Mouse (Mus musculus) adrenal gland, adult 18-20 months (tissue): ENCODE measurements at regions not wholly inside any gene's neighbourhood (a gene's known extent, or its start where the extent isn't known, plus 50 kb on each side); places are given as distances from the start of the nearest gene placed in this dataset.

ENCODE experiments used
- DNase-seq, 2 experiments: peaks; one replicate each; pipeline ENCODE4 v3.0.0; 2021 to 2022; ENCODE audit warnings: low spot score in 2 of 2

DNA sequence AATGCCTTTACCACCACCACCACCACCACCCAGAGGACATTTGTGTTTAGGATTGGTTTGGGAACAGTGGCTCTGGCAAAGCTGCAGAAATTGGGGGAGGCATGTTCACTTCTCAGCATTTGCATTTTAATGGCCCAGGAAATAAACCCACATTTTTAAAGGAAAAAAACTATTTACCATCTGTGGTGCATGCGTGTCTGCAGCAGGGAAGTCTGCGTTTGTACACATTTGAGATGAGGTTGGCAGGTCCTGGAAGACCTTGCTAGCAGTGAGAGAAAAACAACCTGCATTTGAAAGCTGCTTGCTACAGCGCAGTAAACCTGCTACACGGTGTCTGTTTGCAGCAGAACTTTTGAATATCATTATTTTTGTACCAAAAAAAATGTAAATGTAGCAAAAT is 100.1 kb upstream of the Nampt start:
- no peak for DNase-seq

DNA sequence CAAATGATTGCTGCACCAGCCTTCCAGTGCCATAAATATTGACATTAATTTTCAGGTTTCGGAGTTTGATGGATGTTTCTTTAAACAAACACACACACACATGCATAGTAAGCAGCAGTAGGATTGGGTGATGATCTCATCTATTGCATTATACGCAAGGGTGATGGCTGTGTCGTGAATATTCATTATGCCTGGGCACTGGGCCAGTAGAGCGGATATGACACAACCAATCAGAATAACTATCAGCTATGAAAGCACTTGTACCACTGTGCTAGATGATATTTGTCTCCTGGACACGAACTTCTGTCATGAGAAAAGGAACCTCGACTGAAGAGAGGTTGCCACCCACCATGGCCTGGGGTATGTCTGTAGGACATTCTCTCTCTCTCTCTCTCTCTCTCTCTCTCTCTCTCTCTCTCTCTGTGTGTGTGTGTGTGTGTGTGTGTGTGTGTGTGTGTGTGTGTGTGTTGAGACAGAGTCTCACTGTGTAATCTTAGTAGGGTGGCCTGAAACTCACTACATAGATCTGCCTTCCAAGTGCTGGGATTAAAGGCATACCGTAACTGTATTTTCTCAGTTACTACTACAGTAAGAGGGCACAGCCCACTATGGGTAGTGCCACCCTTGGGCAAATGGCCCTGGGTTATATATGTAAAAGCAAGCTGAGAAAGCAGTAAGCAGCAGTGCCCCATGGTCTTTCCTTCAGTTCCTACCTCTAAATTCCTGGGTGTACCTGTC is 94.7 kb upstream of the Nampt start:
- DNase-seq: no peak

DNA sequence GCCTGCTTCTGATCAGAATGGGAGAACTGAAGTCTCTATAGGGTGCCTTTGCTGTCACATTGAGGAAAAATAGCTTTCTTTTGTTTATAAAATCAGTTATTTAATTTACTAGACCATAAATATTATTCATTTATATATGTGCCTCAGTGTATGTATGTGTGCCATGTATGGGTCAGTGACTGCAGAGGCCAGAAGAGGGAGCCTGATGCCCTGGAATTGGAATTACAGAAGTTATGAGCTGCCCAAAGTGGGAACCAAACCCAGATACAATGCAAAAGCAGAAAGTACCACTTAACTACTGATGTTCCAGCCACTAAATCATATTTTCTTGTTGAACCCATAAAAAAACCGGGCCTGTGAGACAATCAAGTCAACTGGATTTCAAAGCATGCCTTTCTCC is 91.8 kb upstream of the Nampt start:
- DNase-seq: no peak

DNA sequence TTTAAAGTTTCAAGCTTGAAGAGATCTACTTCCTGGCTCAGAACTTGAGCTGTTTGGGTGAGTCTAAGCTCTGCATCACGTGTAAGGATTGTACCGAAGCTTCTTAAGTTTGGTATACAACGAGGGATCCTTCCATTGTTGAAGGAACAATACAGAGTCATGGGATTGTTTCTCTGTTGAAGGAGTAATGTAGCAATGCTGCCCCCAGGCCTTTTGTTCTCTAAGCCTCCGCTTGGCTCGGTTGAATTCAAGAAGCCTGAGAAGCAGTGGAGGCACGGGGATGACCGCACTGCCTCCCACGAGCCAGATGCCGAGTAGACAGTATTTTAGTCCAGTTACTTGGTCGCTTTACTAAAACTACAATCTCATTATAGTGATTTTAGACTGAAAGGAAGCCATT is 90.9 kb upstream of the Nampt start:
- DNase-seq: no peak

DNA sequence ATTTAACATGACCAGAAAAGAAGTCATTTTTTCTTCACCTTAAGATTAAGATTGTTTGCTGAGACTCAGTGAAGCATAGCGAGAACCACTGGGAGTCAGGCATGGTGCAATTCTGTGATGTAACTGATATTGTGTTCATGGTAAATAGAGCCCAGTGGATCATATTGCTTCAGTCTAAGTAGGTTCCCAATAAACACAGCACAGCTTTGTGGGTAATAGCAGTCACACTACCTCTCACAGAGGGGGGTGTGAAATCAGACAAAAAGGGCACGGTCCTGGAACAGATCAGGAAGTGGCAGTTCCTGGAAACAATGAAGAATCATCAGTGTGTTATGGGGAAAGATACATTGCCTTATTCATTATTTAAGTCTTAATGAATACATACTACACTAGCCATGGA is 84.1 kb upstream of the Nampt start:
- no peak for DNase-seq

DNA sequence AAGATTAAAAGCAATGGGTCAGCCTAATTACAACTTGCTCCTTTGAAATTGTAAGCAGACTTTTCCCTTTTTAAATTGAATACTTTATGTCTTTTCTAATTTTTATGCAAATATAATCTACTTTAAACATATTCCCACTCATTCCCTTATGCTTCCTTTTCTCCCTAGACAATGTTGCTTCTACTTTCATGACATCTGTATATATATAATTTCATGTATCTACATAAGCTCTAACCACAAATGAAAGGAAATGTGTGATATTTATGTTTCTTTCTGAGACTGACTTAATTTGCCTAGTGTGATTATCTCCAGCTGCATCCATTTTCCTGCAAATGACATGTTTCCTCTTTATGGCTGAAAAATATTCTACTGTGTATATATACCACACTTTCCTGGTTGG is 77.9 kb upstream of the Nampt start:
- DNase-seq: no peak

DNA sequence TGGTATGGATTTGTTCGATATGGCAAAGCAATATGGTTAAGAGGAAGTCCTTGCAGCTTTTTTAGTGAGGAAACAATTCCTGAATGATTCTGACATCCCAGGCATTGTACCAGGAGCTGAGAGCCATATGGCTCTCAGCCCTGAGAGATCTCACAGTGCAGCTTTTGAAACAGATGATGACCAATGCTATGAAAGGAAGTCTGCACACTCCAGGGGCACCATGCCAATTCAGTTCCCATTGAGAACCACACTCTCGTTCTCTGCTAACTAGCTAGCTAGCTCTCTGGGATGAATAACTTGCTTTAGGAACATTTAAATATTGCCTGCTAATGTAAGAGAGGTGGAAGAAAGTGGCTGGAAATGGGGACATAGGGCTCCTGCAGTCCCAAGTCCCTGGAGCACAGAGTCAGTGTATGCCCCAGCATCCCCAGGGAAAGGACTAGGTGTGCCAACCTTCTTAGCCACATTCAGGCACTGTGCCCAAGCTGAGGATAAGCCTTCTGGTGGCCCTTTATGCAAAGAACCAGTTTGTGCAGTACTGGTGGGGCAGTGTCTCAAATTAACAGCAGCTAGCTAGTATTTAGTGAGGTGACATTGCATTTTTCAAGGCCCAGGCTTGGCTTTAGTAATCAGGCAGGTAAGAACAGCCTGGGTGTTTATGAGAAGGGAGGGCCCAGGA is 61.8 kb upstream of the Nampt start:
- no peak for DNase-seq

DNA sequence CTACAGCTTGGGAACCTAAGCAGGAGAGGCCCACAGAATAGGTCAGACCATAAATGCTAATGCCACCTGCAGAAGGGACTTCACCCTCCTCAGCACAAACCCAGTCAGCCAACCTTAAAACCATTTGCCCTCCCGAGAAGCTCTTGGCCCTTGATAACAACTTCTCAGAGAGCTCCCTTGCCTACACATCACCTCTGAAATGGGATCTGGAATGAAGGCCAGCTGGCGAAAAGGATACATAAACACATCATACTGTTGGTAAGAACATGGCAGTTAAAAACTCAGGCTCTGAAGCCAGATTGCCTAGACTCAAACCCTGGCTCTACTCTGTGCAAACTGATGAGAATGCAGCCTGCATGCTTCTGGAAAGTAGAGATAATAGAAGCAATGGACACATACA is 61.2 kb upstream of the Nampt start:
- no peak for DNase-seq

DNA sequence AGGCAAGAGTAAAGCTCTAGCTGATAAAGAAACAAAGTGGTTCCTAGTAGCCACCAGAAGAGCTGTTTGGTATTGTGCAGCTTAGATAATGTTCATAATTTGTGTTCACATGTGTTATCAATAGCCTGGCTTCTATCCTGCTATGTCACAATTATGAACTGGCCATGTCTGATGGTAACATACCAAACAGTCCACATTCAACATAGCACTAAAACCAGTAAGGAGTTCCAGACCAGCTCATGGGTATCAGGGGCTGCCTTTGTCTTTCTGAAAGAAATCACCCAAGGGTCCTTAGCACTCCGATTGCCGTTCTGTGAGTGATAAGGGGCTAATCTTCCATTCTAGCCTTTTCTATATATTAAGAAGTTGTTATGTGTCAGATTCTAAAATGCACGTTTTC is 58.7 kb upstream of the Nampt start:
- DNase-seq: no peak

DNA sequence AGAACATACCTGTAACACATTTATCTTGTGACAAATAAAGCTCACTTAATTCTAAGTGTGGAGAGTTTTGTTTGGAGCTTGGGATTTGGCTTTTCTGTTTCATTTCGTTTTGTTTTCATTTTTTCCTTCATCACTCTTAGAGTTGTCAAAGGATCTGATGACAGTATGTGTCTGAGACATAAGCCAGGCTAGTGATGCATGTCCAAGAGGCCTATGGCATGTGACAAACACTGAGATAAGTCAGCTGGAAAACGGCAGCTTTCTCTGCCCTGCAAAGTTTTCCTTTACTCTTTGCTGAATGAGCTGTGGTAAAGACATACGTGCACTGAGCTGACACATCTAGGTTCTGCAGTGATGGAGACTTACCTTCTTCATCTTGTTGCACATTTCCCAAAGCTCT is 58.3 kb upstream of the Nampt start:
- DNase-seq: no peak

DNA sequence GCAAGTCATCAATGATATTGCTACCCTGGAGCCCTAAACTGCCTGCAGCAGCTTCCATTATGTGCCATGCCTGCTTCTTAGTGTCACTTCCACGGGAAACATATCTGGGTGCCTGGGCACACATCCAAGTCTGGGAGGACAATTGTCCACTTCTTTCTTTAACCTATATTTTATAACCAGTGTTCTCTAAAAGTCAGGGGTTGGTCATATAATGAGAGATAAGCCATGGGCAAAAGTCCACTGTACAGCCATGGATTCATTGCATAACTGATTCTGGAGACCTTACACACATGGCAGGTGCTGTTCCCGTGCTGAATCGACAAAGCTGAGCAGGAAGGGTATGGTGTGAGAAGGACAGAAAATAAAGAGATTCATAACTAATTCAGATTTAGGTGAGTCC is 55.1 kb upstream of the Nampt start:
- DNase-seq: no peak

DNA sequence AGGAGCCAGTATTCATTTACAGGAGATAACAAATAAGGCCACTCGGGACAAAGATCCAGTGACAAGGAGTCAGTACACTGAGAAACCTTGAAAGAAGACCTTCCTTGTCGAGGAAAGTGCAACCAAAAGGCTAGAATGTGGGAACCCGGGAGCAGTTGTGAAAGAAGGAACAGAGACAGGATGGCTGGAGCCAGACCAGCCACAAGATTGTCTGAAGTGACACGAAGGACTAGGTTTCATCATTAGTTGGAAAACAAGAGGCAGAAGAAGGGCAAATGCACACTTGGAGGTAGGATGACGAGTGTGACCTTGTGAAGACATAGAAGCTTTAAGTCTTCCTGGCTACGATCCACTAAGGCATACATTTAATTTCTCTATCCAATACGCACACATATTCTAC is 54.6 kb upstream of the Nampt start:
- no peak for DNase-seq

DNA sequence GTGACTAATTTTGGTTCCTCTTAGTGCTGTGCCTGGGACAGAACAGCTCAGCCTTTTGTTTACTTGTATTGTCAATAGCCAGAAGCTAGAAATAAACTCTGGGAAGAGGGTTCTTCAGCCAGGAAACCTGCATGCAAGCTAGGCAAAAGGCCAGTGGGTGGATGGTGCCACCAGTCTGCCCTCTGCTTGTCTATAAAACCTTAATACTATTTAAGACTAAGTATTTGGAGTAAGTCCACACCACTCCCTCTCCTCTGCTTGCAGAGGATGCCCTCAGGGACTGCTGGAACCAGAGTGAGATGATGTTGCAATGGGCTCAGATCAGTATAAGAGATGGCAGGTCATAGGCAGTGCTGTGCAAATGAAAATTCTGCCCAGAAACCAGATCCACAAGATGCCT is 53.5 kb upstream of the Nampt start:
- DNase-seq: no peak

DNA sequence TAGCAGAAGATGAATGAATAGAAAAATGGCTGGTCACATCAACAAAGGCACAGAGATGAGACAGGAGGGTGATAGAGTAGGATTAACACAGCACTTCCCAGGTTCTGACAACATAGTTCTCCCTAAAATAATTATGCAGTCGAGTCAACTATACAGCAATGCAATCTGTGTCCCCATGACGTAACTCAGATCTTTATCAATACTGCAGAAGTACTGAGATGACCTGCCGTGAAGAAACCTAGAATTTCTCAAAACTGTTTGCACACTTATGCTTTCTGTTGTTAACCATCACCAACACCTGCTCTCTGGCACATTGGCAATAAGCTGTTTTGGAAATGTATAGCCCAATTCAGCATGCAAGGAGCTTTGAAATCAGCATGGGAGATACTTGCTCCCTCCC is 52.8 kb upstream of the Nampt start:
- DNase-seq: no peak

DNA sequence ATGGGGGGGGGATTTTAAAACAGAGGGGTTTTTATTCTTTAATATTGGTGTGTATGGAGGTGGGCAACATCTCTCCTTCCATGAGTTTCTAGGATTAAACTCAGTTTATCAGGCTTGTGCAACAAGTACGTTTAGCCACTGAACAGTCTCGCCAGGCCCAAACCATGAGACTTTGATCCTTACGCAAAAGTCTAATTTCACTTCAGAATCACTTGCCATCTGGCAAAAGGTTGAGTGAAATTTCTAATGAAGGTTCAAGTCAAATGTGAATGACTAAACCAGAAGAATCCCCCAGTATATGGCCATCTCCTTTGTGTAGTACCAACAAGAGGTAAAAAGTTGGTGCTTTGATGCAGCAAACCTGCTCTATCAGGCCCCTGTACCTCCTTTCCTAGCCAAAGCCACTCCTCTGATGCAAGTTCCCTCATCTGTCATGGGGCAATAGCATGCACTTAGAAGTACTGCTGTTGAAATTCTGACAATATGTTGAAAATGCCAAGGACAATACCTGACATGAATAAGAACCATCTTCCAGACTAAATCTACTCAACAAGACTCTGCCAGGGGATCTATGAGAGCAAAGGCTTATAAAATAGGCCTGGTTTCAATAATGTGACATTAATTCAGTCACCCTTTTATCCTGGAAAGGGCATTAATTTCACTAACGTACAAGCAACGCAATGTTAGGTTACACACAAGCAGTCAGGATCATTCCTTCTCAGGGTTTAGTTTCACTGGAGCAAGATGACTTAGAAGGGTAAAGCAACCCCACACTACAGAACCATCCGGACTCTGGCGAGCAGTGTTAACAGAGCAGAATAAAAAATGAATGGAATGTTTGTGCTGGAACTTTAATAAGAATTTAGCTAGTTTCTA is 51.9 kb upstream of the Nampt start:
- no peak for DNase-seq

DNA sequence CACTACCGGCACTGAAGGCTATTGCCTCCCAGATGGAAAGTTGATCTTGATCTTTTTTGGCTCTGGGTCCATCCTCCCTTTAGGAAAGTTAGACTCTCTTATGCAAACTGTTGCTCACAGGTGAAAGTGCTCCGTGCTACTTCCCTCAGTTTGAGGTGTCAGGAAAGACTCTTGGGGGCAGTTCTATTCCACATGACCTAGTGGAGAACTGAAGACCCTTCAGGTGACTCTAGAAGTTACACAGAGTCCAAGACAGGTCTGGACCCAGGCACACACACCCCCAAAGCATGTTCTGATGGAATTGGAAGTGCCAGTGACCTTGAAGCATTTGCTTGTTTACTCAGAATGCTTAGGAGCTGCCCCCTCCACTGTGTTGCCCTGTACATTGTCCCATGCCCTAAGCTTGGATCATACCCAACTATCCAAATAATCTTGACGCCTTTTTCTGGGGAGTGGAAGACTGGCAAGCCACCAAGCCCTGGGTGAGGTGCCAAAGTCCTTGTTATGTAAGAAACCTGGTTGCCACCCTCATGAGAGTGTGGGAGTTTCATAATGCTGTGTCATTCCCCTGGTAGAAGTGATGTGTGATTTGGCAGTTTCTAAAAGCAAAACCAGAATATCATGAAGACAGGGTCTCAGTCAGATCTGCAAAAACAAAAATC is 51.1 kb upstream of the Nampt start:
- DNase-seq: peak; percentile 20 to 38

DNA sequence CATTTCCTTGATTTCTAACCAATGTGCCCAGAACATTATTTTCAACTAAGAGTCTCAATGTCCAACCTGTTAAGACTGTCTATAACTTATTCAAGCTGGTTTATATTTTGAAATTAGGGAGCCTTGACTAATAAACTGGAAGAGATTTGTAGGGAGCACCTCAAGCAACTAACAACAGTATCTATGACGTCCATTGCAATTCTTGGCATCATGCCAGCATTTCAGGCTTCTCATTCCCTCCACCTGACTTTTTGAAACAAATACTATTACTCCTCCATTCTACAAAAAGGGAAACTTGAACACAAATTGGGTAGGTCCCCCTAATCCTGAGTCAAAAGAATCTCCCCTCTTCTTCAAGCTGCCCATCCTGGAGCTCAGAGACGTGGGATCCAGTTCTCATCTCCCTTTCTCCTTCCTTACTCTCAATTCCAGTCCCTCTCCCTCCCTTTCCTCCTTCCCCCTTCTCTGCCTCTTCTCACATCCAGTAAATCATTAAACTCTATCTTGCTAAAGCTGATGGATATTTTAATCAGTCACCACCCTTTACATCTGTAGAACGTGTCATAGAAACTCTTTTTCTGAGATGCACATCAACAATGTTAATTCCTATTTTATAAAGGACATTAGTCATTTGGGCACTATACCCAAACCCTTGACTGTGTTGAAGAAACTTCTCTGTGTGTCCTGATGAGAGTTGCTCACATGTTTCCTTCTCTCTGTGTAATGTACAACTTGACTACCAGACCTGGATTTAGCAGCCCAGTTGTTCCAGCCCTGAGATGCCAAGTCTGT is 50.4 kb upstream of the Nampt start:
- no peak for DNase-seq
